Mouse (Mus musculus) megakaryocyte, adult 5-6 weeks (primary cell): ENCODE data around the gene Slc41a2. TPM values are rescaled to one million over a fixed set of nuclear protein-coding genes. Genes with fewer than 3 reads are reported as not detected.

ENCODE experiments used
- ATAC-seq: 2 replicates; pipeline ENCODE4 v1.8.0; 2016; ENCODE audit warnings: mild to moderate bottlenecking, inconsistent platforms; ENCODE audit not compliant: poor library complexity, severe bottlenecking
- total RNA-seq, 2 experiments: library from RNA; stranded (forward) in 1 of 2; stranded (reverse) in 1 of 2; fragments of 153-499, 151-499 nt in 1 of 2; fragments of 221-1000, 200-1000 nt in 1 of 2; gene quantifications; 2 replicates each; pipeline versions ENCODE4 v1.2.3 to v1.2.4; 2015 to 2017

Slc41a2 gene
- total RNA-seq, 2 experiments from 2014 or later, result 0.73 to 0.76 TPM

- no peak for ATAC-seq
Observed at GRCm38 (mm10) chr10:83191476-83191875, 146.2 kb downstream of the Slc41a2 start.

- ATAC-seq, result no peak
Observed at GRCm38 (mm10) chr10:83189071-83189470, 148.6 kb downstream of the Slc41a2 start.

GRCm38 (mm10) chr10:83186984-83187383, 150.7 kb downstream of the Slc41a2 start:
- no peak for ATAC-seq

GRCm38 (mm10) chr10:83186167-83186566, 151.5 kb downstream of the Slc41a2 start:
- ATAC-seq, result no peak

- no peak for ATAC-seq
Observed at GRCm38 (mm10) chr10:83185121-83185520, 152.6 kb downstream of the Slc41a2 start.

- ATAC-seq, result peak; percentile 58
Observed at GRCm38 (mm10) chr10:83184480-83185069, 153.1 kb downstream of the Slc41a2 start.

GRCm38 (mm10) chr10:83183634-83184479, 153.8 kb downstream of the Slc41a2 start:
- ATAC-seq, result peak; percentile 58

GRCm38 (mm10) chr10:83182573-83182960, 155.1 kb downstream of the Slc41a2 start:
- peak; percentile 41 for ATAC-seq

- ATAC-seq, result no peak
Observed at GRCm38 (mm10) chr10:83181831-83182572, 155.7 kb downstream of the Slc41a2 start.

Other genes starting within 250 kb of the Slc41a2 start
- 0.40 and 0.46 TPM in 2 replicates for gene D10Wsu102e, start 22.3 kb upstream of the Slc41a2 start, total RNA-seq (2015)
- gene D10Wsu102e, start 22.3 kb upstream of the Slc41a2 start, total RNA-seq (2017), result 0.44 and 0.57 TPM in 2 replicates
- not detected in 2 replicates for gene Aldh1l2, start 196.3 kb upstream of the Slc41a2 start, total RNA-seq (2015)
- gene Aldh1l2, start 196.3 kb upstream of the Slc41a2 start, total RNA-seq (2017), result not detected in 2 replicates
- 33.5 and 39.0 TPM in 2 replicates for gene Washc4, start 205.9 kb upstream of the Slc41a2 start, total RNA-seq (2015)
- gene Washc4, start 205.9 kb upstream of the Slc41a2 start, total RNA-seq (2017), result 55.4 and 79.2 TPM in 2 replicates